Mouse (Mus musculus): ENCODE measurements around the gene Stmn3.

Gene Stmn3

DNA sequence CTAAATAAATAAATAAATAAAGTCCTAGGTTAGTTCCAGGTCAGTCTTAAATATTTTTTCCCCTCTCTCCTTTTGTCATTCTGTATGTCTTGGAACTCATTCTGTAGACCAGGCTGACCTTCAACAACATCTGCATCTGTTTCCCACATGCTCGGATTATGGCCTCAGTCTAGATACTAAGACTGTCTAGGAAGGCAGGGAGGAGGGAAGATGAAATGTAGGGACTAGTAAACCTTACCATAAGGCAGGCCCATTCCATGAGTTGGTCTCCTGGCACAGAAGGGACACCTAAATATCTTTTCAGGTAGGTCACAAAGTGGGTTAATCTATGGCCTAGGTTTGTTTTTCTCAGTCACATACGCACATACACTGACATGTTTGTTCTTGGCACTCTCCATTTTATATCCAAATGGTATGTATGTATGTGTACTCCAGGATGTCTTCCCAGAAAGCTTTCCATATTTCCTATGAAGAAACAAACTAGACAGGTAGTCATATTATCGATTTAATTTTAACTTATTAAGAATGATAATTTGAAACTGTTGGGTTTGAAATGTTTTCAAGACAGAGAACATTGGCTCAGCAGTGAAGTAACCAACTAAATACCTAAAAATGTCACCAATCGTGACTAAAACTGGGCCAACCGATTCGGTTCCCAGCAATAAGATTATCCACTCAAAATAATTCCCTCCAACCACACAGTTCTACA lies 27.5 kb downstream of the Stmn3 start:
- no peak for DNase-seq (ENCODE audit: low spot score)

DNA sequence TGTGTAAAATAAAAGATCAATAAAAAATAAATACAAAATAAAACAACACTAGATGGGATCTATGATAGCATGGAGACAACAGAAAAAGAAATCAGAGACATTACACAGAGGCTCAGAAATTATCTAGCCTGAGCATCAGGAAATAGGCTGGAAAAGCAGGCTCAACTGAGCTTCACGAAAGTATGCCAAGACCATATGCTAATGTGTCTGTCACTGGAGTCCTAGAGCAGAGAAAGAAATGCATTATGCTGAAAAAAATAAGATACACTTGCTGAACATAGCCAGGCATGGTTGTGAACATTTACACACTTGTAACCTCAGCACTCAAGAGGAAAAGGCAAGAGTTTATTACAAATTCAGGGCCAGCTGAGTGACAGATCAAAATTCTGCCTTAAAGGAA lies 34.3 kb downstream of the Stmn3 start:
- DNase-seq (ENCODE audit: low spot score) = no peak

DNA sequence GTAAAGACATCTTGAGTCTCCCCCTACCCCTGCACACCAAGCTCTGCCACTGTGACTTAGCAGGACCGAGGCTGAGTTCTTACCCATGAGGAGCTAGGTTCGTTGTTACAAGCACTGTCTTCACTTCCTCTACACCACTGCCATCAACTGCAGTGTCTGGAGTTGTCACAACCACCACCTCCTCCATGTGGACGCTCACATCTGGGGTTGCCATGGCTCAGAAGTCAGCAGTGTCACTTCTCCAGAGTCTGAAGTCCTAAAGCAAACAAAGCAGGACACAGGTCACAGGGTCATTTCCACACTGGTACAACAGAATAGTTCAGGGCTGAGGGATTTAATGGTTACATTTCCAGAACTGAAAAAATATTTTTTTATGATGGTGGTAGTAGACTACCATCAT lies 36.4 kb downstream of the Stmn3 start:
- DNase-seq (ENCODE audit: low spot score) = no peak

DNA sequence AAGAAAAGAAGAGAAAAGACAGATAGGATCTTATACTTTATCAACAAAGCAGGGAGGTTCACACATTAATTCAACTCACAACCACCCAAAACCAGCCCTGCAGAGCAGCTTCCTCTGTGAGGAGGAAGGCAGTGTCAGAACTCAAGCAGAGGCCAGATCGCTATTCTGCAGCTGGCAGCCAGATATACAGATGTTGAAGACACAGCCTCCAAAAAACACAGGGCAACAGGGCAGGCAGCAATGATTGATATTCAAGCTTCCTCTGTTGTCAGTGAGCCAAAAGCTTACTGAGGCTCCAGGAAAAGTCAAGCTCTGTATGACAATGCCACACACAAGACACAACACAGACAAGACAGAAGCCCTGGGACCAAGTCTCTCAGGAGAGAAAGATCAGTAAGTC lies 37.5 kb downstream of the Stmn3 start:
- DNase-seq (ENCODE audit: low spot score) = no peak

DNA sequence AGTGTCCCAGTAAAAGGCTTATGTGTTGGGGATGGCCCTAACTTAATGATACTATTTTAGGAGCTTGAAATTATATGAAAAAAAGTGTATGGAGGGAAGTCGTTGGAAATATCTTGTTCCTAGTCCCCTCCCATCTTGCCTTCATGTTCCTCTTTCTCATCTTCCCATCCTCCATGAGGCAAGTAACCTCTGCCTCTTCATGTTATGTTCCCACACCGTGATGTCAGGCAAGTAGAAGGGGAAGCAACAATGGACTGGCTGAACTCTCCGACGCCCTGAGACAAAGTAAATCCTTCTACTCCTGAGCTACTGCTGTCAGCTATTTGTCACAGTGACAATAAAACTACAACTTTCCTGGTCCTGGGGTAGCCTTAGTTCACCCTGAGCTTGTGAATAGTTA lies 39.7 kb downstream of the Stmn3 start:
- DNase-seq (ENCODE audit: low spot score) = no peak

DNA sequence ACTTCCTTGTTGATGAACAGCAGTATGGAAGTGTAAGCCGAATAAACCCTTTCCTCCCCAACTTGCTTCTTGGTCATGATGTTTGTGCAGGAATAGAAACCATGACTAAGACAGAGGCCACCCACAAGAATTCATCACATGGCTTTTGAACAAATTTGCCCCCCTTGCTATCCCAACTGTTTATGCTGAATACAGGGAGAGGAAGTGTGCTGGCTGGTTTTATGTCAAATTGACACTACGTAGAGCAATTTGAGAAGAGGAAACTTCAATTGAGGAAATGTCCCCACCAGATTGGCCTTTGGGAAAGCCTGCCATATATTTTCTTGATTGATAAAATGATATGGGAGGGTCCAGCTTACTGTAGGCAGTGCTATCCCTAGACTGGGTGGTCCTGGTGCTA lies 40.5 kb downstream of the Stmn3 start:
- no peak for DNase-seq (ENCODE audit: low spot score)

DNA sequence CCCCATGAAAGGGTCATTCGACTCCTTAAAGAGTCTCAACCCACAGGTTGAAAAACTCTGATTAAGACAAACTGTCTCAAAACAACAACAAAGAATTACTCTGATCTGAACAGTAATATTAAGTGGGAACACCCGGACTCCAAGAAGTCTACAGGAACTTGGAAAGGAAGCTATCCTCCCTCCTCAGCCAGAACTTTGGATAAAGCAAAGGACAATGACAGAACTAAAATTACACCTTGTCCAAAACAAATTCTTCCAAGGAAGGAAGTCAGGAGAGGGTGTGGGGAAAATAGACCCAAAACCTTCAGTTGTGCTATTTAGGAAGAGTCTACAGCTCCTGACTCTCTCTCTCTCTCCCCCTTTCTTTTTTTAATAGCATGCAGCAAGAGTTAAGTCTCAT lies 42.2 kb downstream of the Stmn3 start:
- no peak for DNase-seq (ENCODE audit: low spot score)

DNA sequence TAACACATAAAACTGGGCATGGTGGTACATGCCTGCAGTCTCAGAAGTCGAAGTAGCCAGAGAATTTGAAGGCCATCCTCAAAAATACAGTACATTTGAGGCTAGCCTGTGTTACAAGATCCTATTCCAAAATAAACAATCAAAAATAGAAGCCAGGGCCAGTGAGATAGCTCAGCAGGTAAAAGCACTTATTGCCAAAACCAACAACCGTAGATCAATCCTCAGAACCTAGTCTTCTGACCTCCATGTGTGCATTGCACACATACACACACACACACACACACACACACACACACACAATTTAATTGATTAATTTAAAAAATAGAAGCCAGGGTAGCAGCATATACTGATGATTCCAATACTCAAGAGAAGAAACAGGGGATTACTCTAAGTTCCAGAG lies 47.5 kb downstream of the Stmn3 start:
- DNase-seq (ENCODE audit: low spot score) = no peak
